Mouse (Mus musculus) skeletal muscle tissue, postnatal 0 days (tissue): ENCODE data around the gene Gm29797. TPM values are rescaled to one million over a fixed set of nuclear protein-coding genes. Genes with fewer than 3 reads are reported as not detected.

Experiments
- polyA plus RNA-seq: library from polyadenylated mRNA; unstranded; fragments of >200 nt; fragmentation: Nextera tagmentation; extraction: Ambion mirVana; gene quantifications from 2 replicates; pipeline ENCODE4 v1.2.1, GENCODE M21; 2015

Gene Gm29797
- polyA plus RNA-seq = not detected in 2 replicates

GRCm38 (mm10) chr2:181656734-181657133 lies at the start of gene Gm29797:
TSS of gene Gm29797 (plus strand) at chr2:181657034.

DNA sequence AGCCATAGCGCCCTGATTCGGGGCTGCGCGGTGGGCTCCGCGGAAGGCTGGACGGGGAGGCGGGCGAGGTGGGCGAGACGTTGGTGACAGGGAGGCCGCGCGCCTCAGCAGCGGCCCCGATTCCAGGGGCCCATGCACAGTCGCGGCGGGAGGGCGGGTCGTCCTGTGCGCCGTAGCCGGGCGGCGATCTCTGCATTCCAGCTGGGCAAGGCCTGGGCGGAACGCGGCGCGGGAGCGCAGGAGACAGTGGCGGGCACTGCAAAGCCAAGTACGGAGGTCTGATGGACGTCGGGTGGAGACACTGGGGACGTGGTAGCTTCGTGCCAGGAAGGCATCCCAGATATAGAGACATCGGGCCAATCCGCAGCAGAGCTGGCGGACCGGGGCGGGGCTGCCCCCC lies 14.5 kb downstream of the Gm29797 start, which contains the start of gene Sox18:
TSS of gene Sox18 (minus strand) at position 315 of the 400 bp plus-strand sequence.

DNA sequence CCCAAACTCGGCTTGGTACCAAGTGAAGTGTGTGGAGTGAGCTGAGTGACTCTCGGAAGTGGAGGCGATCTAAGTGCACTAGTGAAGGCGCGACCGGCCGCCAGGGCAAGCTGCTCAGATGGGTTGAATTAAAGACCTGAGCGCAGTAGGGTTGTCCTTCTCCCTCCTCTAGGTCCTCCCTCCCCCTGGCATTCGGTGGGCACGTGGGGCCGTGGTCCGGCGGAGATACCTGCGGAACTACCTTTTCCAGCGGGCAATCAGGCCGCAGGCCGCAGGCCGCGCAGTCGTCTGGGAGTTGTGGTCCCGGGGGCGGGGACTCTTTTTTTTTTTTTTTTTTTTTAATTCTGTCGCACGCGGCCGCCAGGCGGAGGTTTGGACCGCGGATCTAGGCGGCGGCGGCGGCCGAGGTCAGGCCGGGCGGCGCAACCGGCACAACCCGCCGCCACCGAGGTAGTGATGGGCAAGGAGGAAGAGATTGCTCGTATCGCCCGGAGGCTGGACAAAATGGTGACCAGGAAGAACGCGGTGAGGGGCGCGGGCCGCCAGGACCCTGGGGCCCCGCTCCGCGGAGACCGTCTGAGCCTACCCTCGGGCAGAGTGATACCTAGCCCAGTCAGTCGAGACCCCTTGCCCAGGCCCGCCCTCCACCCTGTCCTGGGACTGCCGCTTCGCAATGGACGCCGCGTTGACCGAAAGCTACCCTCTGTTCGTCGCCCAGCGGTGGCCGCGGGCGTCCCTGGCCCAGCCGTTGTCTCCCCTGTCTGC lies 23.3 kb downstream of the Gm29797 start, which contains the start of gene Tcea2:
TSS of gene Tcea2 (plus strand) at position 360 of the 765 bp plus-strand sequence.

DNA sequence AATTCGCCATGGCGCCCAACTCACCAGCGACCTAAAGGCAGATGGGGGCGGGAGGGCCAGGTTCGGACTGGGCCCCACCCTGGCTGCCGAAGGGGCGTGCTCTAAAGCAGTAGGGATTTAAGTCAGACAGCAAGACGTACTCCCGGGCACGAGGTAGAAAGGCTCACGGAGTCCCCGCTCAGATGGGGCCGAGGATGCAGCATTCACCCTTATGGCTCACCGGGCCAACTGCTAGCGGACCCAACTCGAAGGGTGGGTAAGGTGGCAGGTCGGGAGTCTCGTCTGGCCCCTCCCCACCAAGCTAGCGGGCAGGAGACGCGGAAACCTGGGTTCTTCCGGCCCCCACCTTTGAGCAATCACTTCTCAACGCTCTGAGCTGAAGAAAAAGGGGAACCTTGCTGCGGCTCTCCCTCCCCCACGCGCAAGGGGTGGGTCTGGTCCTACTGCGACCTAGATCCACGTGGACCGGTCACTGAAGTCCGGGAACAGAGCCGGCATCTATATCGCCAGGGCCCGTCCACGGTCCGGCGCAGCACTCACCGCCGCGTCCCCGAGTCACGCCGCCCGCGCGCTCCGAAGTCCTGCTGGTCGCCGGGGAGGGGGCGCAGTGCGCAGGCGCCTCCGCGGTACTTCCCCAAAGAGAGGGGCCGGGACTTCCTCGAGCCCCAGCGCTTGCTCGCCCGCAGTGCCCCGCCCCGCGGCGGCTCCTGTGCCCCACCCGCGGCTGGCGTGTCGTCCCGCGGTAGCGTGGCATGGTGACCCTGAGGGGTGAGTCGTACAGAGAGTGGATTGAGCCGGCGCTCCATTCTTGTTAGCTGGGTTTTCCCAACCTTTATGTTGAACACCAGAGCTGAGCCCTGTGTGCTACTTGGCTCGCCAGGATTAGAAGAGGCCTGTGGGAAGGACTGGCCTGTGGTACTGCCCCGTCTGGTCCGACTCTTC lies 36.8 kb downstream of the Gm29797 start, which contains the start of gene Rgs19:
TSS of gene Rgs19 (minus strand) at position 639 of the 942 bp plus-strand sequence.

GRCm38 (mm10) chr2:181698241-181698640 lies 41.4 kb downstream of the Gm29797 start, which contains the start of gene Lkaaear1:
TSS of gene Lkaaear1 (minus strand) at chr2:181698442.

Other genes with a start within 250 kb of the Gm29797 start
- 5.7 and 6.2 TPM in 2 replicates for gene Zbtb46, start 197.6 kb upstream of the Gm29797 start, polyA plus RNA-seq
- 0.18 and 0.28 TPM in 2 replicates for gene Abhd16b, start 163.8 kb upstream of the Gm29797 start, polyA plus RNA-seq
- gene Tpd52l2, start 159.9 kb upstream of the Gm29797 start, polyA plus RNA-seq = 111 and 112 TPM in 2 replicates
- 67.9 and 68.2 TPM in 2 replicates for gene Dnajc5, start 136.5 kb upstream of the Gm29797 start, polyA plus RNA-seq
- gene Uckl1, start 72.1 kb upstream of the Gm29797 start, polyA plus RNA-seq = 47.7 and 48.8 TPM in 2 replicates
- 34.5 and 34.7 TPM in 2 replicates for gene Prpf6, start 65.2 kb upstream of the Gm29797 start, polyA plus RNA-seq
- gene Zfp512b, start 64.2 kb upstream of the Gm29797 start, polyA plus RNA-seq = 17.3 and 20.1 TPM in 2 replicates
- gene Samd10, start 57.8 kb upstream of the Gm29797 start, polyA plus RNA-seq = 2.4 and 2.5 TPM in 2 replicates
- gene Sox18, start 14.6 kb downstream of the Gm29797 start, polyA plus RNA-seq = 37.8 and 41.7 TPM in 2 replicates
- 8.4 and 10.0 TPM in 2 replicates for gene Tcea2, start 23.3 kb downstream of the Gm29797 start, polyA plus RNA-seq
- gene Rgs19, start 36.9 kb downstream of the Gm29797 start, polyA plus RNA-seq = 16.7 and 22.8 TPM in 2 replicates
- not detected in 2 replicates for gene Lkaaear1, start 41.4 kb downstream of the Gm29797 start, polyA plus RNA-seq
- gene Oprl1, start 58.0 kb downstream of the Gm29797 start, polyA plus RNA-seq = 0.14 and 0.18 TPM in 2 replicates
- not detected in 2 replicates for gene Myt1, start 106.3 kb downstream of the Gm29797 start, polyA plus RNA-seq
- gene Pcmtd2, start 180.8 kb downstream of the Gm29797 start, polyA plus RNA-seq = 19.9 and 24.4 TPM in 2 replicates
- 16.1 and 19.0 TPM in 2 replicates for gene Polr3k, start 207.3 kb downstream of the Gm29797 start, polyA plus RNA-seq